Mouse (Mus musculus): ENCODE results near the gene Gm20696. TPM values are rescaled to one million over a fixed set of nuclear protein-coding genes. Genes with fewer than 3 reads are reported as not detected.

Gene Gm20696
- polyA plus RNA-seq, 2 experiments: 0.16 to 0.33 TPM

DNA sequence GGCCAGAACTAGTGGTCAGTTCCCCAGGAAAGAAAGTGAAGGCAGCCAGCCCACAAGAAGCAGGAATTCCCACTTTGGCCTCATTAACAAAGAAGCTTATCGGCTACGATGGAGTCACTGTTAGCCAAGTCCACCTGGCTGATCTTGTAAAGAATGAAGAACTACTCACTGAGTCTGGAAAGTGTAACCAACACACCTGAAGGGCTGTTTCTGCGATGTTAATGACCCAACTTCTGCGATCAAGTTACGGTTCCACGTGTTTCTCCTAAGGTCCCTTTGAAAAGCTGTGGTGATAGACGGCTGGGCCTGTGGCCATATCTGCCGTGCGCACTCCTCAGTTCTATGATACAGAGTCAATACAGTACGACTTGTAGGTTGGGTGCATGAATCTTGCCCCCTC is 177.2 kb downstream of the Gm20696 start:
- no peak for DNase-seq (ENCODE audit: low read depth in 3 of 3, low spot score in 3 of 3)
- TF ChIP-seq EP300 (IDR thresholded peaks at IDR 0.05; ENCODE audit: low read depth) (no peak), CTCF (IDR thresholded peaks at IDR 0.05; ENCODE audit: low read depth) (no peak)

DNA sequence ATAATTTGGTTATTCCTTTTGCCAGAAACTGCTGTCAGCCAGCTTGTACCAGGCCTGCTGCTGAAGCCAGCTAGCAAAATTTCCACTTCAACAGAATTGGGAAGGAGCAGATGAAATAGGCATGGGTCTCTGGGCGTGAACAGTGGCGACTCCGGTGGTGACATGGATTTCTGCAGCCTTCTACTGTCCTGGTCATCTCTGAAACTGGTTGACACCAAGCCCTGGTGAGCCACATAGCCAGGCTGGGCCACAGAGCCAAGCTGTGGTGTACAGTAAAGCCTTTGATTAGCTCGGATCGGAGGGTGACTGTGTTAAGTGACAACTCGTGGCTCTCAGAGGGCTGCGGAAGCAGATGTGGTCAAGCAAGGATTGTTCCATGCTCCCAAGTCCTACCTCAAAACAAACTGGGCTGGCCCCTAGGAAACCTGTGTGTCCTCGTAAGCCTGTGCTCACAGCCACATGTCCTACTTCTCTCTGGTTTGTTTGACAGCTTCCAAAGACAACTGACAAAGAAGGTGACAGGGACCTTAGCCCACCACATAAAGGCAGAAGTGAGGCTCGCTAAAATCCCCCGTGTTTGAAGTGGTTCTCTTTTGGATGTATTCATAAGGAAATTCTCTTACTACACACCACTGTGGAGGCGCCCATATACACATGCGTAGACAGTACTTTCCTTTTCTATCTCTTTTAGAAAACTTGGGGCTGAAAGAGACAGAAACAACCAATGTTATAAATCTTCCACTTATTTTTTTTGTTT is 180.5 kb downstream of the Gm20696 start:
- Histone ChIP-seq H3K9me3 (ENCODE audit: control insufficient read depth, low read length) (no peaks in the 10 kb centered on the region), H3K4me1 (replicated peaks; ENCODE audit: control insufficient read depth in 2 of 2, insufficient read depth in 2 of 2, low read length in 1 of 2) (peaks cover 0 to 22% of the 10 kb centered on the region in 2 experiments; a peak in 2 of 4 replicates), H3K36me3 (replicated peaks; ENCODE audit: control insufficient read depth, insufficient read depth, low read depth) (no peaks in the 10 kb centered on the region), H3K9ac (replicated peaks) (no peak overlapping the region), H3K4me3 (ENCODE audit: insufficient read depth in 1 of 2, low read depth in 2 of 2, low read length in 2 of 2) (no peak overlapping the region), H3K27ac (no peak overlapping the region), H3K27me3 (ENCODE audit: control insufficient read depth, insufficient read depth, low read length) (no peaks in the 10 kb centered on the region), H3K4me2 (ENCODE audit: low read depth) (no peak overlapping the region)
- ATAC-seq (ENCODE audit: insufficient read depth) (no peak), DNase-seq (ENCODE audit: low read depth in 3 of 3, low spot score in 3 of 3) (no peak)
- WGBS (ENCODE audit: insufficient replicate concordance): 54% methylated on average over 12 of the region's 12 CpGs
- no peak for TF ChIP-seq EP300 (IDR thresholded peaks at IDR 0.05; ENCODE audit: low read depth)
- peak; percentile 28; the same call in 1 of the 2 replicates for TF ChIP-seq CTCF (IDR thresholded peaks at IDR 0.05; ENCODE audit: low read depth)

More for the DNA sequence above, 177.2 kb downstream of the Gm20696 start:
- Histone ChIP-seq H3K9me3 (ENCODE audit: control insufficient read depth, low read length) (no peaks in the 10 kb centered on the region), H3K4me1 (replicated peaks; ENCODE audit: control insufficient read depth in 2 of 2, insufficient read depth in 2 of 2, low read length in 1 of 2) (peaks cover 5 to 30% of the 10 kb centered on the region in 2 experiments), H3K36me3 (replicated peaks; ENCODE audit: control insufficient read depth, insufficient read depth, low read depth) (no peaks in the 10 kb centered on the region), H3K4me2 (ENCODE audit: low read depth) (no peak overlapping the region), H3K27me3 (ENCODE audit: control insufficient read depth, insufficient read depth, low read length) (no peaks in the 10 kb centered on the region), H3K4me3 (ENCODE audit: insufficient read depth in 1 of 2, low read depth in 2 of 2, low read length in 2 of 2) (no peak overlapping the region), H3K27ac (no peak overlapping the region), H3K9ac (replicated peaks) (no peak overlapping the region)
- ATAC-seq (ENCODE audit: insufficient read depth): no peak
- WGBS (ENCODE audit: insufficient replicate concordance): 58% methylated on average over 10 of the region's 10 CpGs

DNA sequence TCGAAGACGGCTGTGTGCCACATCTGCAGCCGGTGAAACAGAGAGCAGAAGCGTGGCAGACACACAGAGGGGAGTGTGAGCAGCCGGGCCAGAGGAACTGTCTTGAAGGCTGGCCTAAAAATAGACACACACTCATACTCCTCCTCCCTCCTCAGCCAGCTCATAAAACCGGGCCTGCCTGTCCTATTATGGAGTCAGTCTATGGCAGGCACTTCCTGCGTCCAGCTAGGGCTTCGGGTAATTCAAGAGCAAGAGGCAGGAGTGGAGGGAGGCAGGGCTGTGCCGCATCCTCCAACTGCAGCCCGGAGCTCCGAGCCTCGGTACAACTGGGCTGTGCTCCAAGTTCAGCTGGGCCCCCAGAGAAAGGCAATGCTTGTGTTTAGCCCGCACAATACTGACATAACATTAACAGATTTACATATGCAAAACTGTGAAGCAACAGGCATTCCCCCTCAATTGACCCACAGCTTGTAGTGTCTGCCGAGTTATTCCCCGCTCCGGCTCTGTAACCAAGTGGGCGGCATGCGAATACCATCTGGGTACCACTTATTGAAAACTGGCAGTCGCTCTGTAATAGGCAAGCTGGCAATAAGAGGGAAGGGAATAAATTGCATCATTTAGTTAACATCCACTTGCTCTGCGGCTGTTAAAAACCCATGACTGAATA is 181.2 kb downstream of the Gm20696 start:
- 35% methylated on average over 20 of the region's 20 CpGs for WGBS (ENCODE audit: insufficient replicate concordance)
- Histone ChIP-seq H3K27me3 (ENCODE audit: control insufficient read depth, insufficient read depth, low read length) (no peaks in the 10 kb centered on the region), H3K9me3 (ENCODE audit: control insufficient read depth, low read length) (no peaks in the 10 kb centered on the region), H3K9ac (replicated peaks) (no peak overlapping the region), H3K4me2 (ENCODE audit: low read depth) (peak overlapping the region; percentile 33), H3K36me3 (replicated peaks; ENCODE audit: control insufficient read depth, insufficient read depth, low read depth) (no peaks in the 10 kb centered on the region), H3K4me1 (replicated peaks; ENCODE audit: control insufficient read depth in 2 of 2, insufficient read depth in 2 of 2, low read length in 1 of 2) (peaks cover 0 to 17% of the 10 kb centered on the region in 2 experiments; a peak in 2 of 4 replicates), H3K27ac (no peak overlapping the region), H3K4me3 (ENCODE audit: insufficient read depth in 1 of 2, low read depth in 2 of 2, low read length in 2 of 2) (peak overlapping the region in 1 of 2 experiments; percentile 1; a peak in 1 of 4 replicates)
- DNase-seq (ENCODE audit: low read depth in 3 of 3, low spot score in 3 of 3) (no peak), ATAC-seq (ENCODE audit: insufficient read depth) (peak; percentile 45)
- TF ChIP-seq CTCF (IDR thresholded peaks at IDR 0.05; ENCODE audit: low read depth) (no peak), EP300 (IDR thresholded peaks at IDR 0.05; ENCODE audit: low read depth) (no peak)

DNA sequence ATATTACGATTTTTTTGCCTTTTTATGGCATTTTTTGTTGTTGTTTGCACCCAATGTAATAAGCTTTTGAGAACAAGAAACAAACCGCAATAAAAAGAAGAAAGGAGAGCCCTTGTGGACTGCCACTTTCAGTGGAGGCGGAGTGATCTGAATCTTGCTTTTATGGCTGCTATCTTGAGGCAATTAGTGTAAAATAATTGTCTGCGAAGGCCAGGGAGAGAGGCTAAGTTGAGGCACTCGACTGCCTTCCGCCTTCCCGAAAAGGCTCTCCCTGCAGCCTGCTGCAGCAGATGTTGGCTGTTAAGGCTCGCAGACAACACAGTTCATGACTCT is 181.7 kb downstream of the Gm20696 start:
- TF ChIP-seq CTCF (IDR thresholded peaks at IDR 0.05; ENCODE audit: low read depth): no peak
- no peak for TF ChIP-seq EP300 (IDR thresholded peaks at IDR 0.05; ENCODE audit: low read depth)
- ATAC-seq (ENCODE audit: insufficient read depth) (no peak), DNase-seq (ENCODE audit: low read depth in 3 of 3, low spot score in 3 of 3) (no peak)
- Histone ChIP-seq H3K9ac (replicated peaks) (no peak overlapping the region), H3K4me1 (replicated peaks; ENCODE audit: control insufficient read depth in 2 of 2, insufficient read depth in 2 of 2, low read length in 1 of 2) (peaks cover 0 to 15% of the 10 kb centered on the region in 2 experiments; a peak in 2 of 4 replicates), H3K27ac (no peak overlapping the region), H3K4me2 (ENCODE audit: low read depth) (peak overlapping the region; percentile 33), H3K4me3 (ENCODE audit: insufficient read depth in 1 of 2, low read depth in 2 of 2, low read length in 2 of 2) (peak overlapping the region in 1 of 2 experiments; percentile 1; a peak in 1 of 4 replicates), H3K36me3 (replicated peaks; ENCODE audit: control insufficient read depth, insufficient read depth, low read depth) (no peaks in the 10 kb centered on the region), H3K9me3 (ENCODE audit: control insufficient read depth, low read length) (no peaks in the 10 kb centered on the region), H3K27me3 (ENCODE audit: control insufficient read depth, insufficient read depth, low read length) (no peaks in the 10 kb centered on the region)
- 27% methylated on average over 8 of the region's 8 CpGs for WGBS (ENCODE audit: insufficient replicate concordance)

DNA sequence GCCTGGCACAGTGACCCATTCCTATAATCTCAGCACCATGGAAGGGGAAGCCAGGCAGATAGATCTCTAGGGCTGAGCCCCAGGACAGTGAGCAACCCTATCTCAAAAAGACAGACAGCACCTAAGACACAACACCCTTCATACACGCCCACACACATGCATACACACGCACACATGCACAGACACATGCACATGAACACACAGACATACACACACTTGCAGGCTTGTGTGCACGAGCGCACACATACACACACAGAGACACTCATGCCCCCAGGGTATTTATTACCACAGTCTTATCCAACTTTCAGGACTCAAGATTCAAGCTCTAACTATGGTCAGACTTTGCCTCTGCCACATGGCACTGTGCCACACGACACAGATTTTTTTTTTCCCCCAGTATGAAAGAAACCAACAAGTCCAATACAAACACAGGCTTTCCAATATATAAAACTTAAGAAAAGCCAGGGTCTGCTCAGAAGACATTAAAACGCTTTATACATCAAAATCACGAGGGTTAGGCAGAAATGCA is 182.3 kb downstream of the Gm20696 start:
- WGBS (ENCODE audit: insufficient replicate concordance): 60% methylated on average over 7 of the region's 7 CpGs
- no peak for DNase-seq (ENCODE audit: low read depth in 3 of 3, low spot score in 3 of 3)
- peaks cover 0 to 15% of the 10 kb centered on the region in 2 experiments; a peak in 2 of 4 replicates for H3K4me1 ChIP-seq (replicated peaks; ENCODE audit: control insufficient read depth in 2 of 2, insufficient read depth in 2 of 2, low read length in 1 of 2)
- no peaks in the 10 kb centered on the region for H3K9me3 ChIP-seq (ENCODE audit: control insufficient read depth, low read length)
- H3K4me3 ChIP-seq (ENCODE audit: insufficient read depth in 1 of 2, low read depth in 2 of 2, low read length in 2 of 2): no peak overlapping the region
- H3K9ac ChIP-seq (replicated peaks): no peak overlapping the region
- ATAC-seq (ENCODE audit: insufficient read depth): no peak
- no peak overlapping the region for H3K4me2 ChIP-seq (ENCODE audit: low read depth)
- H3K27ac ChIP-seq: no peak overlapping the region
- no peaks in the 10 kb centered on the region for H3K27me3 ChIP-seq (ENCODE audit: control insufficient read depth, insufficient read depth, low read length)
- no peaks in the 10 kb centered on the region for H3K36me3 ChIP-seq (replicated peaks; ENCODE audit: control insufficient read depth, insufficient read depth, low read depth)
- TF ChIP-seq CTCF (IDR thresholded peaks at IDR 0.05; ENCODE audit: low read depth) (no peak), EP300 (IDR thresholded peaks at IDR 0.05; ENCODE audit: low read depth) (no peak)

All from liver, embryonic 14.5 days (tissue).